Mouse (Mus musculus) ES-Bruce4 (cell line): ENCODE data around the gene Enah. TPM values are rescaled to one million over a fixed set of nuclear protein-coding genes. Genes with fewer than 3 reads are reported as not detected.

ENCODE experiments used
- H3K27ac ChIP-seq: 2 replicates; pipeline ENCODE4 v1.5.1; 2012; ENCODE audit warnings: low read length, inconsistent platforms; ENCODE audit not compliant: insufficient read depth
- H3K27me3 ChIP-seq: 2 replicates; pipeline ENCODE4 v1.6.1; 2012; ENCODE audit warnings: mild to moderate bottlenecking, low read length, inconsistent platforms; ENCODE audit not compliant: control insufficient read depth, poor library complexity, insufficient read depth, severe bottlenecking
- H3K36me3 ChIP-seq: 2 replicates; pipeline ENCODE4 v1.6.1; 2012; ENCODE audit warnings: inconsistent platforms, mild to moderate bottlenecking, low read length, moderate library complexity; ENCODE audit not compliant: control insufficient read depth, poor library complexity, insufficient read depth, severe bottlenecking
- H3K4me1 ChIP-seq: one replicate; pipeline ENCODE4 v1.8.1; 2011; ENCODE audit warnings: low read length; ENCODE audit not compliant: control insufficient read depth, insufficient read depth
- H3K4me3 ChIP-seq: 2 replicates; pipeline ENCODE4 v1.5.1; 2011; ENCODE audit warnings: low read depth, mild to moderate bottlenecking, low read length
- H3K9ac ChIP-seq: 2 replicates; pipeline ENCODE4 v1.6.1; 2012; ENCODE audit warnings: low read depth, mild to moderate bottlenecking, inconsistent platforms; ENCODE audit not compliant: poor library complexity, severe bottlenecking
- H3K9me3 ChIP-seq: replicated peaks from 2 replicates; pipeline ENCODE4 v1.6.1; 2012; ENCODE audit warnings: mild to moderate bottlenecking, low read length, inconsistent platforms; ENCODE audit not compliant: control insufficient read depth, poor library complexity, insufficient read depth, severe bottlenecking
- CTCF ChIP-seq: IDR thresholded peaks from one replicate; pipeline ENCODE4 v1.8.1; 2011; ENCODE audit warnings: low read depth, low read length
- EP300 ChIP-seq: IDR thresholded peaks from 2 replicates; pipeline ENCODE4 v1.6.1; 2011; ENCODE audit warnings: low read depth, low read length; ENCODE audit not compliant: insufficient read depth
- POLR2A ChIP-seq: IDR thresholded peaks from one replicate; pipeline ENCODE4 v1.8.1; 2011; ENCODE audit warnings: low read length; ENCODE audit not compliant: insufficient read depth
- polyA plus RNA-seq: library from polyadenylated mRNA; stranded (reverse); fragments of >200 nt; gene quantifications from 2 replicates; pipeline ENCODE4 v1.2.4, GENCODE M21; 2011; ENCODE audit warnings: low read depth; ENCODE audit not compliant: missing spikeins, insufficient read depth, insufficient read length

The Enah gene
- polyA plus RNA-seq, 1 experiment: 369 TPM

DNA sequence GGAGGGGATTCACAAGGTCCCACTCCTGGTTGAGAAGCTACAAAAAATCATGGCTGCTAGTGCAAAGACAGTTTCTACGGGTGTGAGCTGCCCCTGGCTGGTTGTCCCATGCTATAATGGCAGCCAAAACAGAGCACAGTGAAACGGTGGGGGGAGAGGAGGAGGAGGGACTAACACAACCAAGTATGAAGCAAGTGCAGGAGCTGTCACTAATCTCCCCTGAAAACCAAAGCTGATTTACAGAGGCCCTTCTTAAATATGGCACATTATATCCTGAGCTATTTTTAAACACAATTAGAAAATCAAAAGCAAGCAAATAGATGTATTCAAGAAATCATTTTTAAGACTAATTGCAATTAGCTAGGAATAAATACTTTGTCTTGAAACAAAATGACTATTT is 32.6 kb downstream of the Enah start:
- Histone ChIP-seq H3K27me3 (no peaks in the 10 kb centered on the region), H3K4me3 (no peak overlapping the region), H3K27ac (no peak overlapping the region), H3K9ac (no peak overlapping the region), H3K36me3 (peaks cover 12% of the 10 kb centered on the region), H3K4me1 (peaks cover 1% of the 10 kb centered on the region), H3K9me3 (peaks cover 3% of the 10 kb centered on the region)
- TF ChIP-seq EP300 (no peak), CTCF (no peak), POLR2A (no peak)

DNA sequence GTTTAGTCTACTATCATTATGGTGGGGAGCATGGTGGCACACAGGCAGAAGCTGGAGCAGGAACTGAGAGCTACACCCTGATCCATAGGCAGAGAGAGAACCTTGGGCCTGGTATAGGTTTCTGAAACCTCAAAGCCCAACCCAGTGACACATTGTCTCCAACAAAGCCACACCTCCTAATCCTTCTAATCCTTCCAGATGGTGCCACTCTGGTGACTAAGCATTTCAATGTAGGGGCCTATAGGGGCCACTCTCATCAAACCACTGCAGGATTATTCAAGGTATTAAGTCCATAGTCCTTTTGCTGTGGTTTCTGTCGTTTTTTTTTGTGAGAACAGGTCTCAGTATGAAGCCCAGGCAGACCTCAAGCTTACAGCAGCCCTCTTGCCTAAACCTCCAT is 33.9 kb downstream of the Enah start:
- TF ChIP-seq EP300 (no peak), CTCF (no peak), POLR2A (no peak)
- Histone ChIP-seq H3K9me3 (peaks cover 3% of the 10 kb centered on the region), H3K4me3 (no peak overlapping the region), H3K9ac (no peak overlapping the region), H3K27ac (no peak overlapping the region), H3K36me3 (peaks cover 15% of the 10 kb centered on the region), H3K27me3 (no peaks in the 10 kb centered on the region), H3K4me1 (peaks cover 1% of the 10 kb centered on the region)

DNA sequence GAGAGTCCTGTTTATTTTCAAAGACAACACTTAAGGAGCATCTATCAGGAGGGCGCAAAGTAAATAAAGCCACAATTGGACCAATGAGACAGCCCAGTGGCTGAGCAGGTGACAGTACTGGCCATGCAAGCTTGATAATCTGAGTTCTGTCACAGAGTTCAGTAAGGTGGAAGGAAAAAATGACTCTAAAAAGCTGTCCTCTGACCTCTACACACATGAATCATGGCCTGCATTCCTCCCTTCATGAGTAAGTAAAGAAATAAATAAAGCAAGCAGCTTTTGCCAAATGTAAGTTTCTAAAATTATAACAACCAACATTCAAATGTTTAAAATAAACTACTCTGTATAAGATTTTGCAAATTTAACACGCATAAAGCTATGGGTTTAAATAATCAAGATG is 35.0 kb downstream of the Enah start:
- Histone ChIP-seq H3K27me3 (no peaks in the 10 kb centered on the region), H3K4me3 (no peak overlapping the region), H3K36me3 (peaks cover 12% of the 10 kb centered on the region), H3K4me1 (peaks cover 1% of the 10 kb centered on the region), H3K27ac (no peak overlapping the region), H3K9me3 (peaks cover 3% of the 10 kb centered on the region), H3K9ac (no peak overlapping the region)
- TF ChIP-seq POLR2A (no peak), CTCF (no peak), EP300 (no peak)

DNA sequence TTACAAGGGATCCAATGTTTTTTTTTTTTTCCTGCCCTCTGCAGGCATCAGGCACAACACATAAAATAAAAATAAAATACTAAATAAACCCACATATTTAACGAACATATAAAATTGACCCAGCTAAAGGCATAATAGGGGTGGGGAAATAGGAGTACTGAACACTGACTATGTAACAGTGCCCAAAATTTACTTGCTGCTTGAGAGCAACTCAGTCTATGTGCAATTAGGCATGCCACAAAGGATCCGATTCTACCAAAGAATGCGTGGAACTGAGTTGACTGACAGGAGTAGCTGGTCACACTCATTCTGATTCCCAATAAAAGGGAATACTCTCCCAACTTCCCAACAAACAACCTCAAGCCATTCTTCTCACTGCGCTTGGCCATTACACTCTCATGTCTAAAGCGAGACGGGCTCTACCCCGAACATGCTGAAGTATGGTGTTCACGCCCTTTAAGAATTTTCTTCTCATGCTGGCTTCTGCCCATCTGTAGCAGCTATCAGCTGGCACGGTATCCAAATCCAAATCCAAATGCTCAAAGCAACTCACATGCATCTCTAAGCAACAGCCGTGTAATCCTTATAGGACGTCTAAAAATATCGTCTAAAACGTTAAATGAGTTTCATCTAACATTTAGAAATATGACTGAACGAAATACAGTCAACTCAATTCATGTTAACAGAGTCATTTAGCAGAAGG is 39.6 kb downstream of the Enah start:
- Histone ChIP-seq H3K4me1 (no peaks in the 10 kb centered on the region), H3K27me3 (no peaks in the 10 kb centered on the region), H3K9me3 (no peaks in the 10 kb centered on the region), H3K36me3 (peaks cover 9% of the 10 kb centered on the region), H3K9ac (no peak overlapping the region), H3K4me3 (no peak overlapping the region), H3K27ac (no peak overlapping the region)
- TF ChIP-seq CTCF: no peak
- no peak for TF ChIP-seq EP300
- TF ChIP-seq POLR2A: no peak

DNA sequence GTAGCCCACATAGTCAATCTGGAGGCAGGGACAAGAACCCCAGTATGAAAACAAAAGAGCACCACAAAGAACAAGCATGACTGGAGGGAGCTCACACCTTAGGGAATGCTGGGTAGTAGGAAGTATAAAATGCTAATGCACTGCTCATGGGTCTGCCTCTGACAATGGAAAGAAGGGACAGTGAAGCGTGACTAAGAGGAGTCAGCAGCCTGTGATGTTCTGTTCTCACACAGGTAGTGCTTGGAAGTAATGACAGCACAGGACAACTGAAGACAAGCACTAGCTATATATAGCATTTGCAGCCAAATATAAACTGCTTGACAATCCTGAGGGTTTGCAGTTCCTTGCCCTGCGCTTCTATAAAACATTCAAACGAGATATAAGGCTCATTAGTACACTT is 44.3 kb downstream of the Enah start:
- Histone ChIP-seq H3K27me3 (no peaks in the 10 kb centered on the region), H3K4me3 (no peak overlapping the region), H3K27ac (0 out of 2 replicates have a peak overlapping the region, but pooled peaks have one; percentile 19), H3K36me3 (peaks cover 8% of the 10 kb centered on the region), H3K9me3 (peaks cover 10% of the 10 kb centered on the region), H3K9ac (no peak overlapping the region), H3K4me1 (no peaks in the 10 kb centered on the region)
- TF ChIP-seq POLR2A: no peak
- TF ChIP-seq EP300: no peak
- TF ChIP-seq CTCF: no peak

DNA sequence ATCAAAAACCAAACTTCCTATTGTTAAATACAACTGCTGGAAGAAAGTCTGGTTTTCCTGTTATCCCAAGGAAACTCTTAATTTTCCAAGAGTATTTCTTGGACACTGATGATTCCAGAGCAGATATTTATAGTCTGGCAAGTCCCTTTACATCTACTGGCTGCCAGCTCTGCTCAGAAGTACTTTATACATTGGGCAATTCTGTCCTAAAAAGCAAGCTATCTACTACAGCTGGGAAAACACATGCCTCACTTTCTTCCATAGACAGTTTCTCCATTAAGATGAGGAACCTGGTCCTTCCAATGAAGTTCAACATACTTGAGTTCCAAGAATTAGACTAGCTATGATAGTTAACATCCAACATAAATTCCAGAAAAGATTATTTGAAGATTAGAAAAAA is 44.9 kb downstream of the Enah start:
- Histone ChIP-seq H3K4me3 (no peak overlapping the region), H3K27me3 (no peaks in the 10 kb centered on the region), H3K9me3 (peaks cover 10% of the 10 kb centered on the region), H3K36me3 (peaks cover 8% of the 10 kb centered on the region), H3K9ac (no peak overlapping the region), H3K4me1 (no peaks in the 10 kb centered on the region), H3K27ac (no peak overlapping the region)
- no peak for TF ChIP-seq EP300
- TF ChIP-seq POLR2A: no peak
- TF ChIP-seq CTCF: no peak
